Mouse (Mus musculus): Measurements from ENCODE around the gene Wwox. TPM values are rescaled to one million over a fixed set of nuclear protein-coding genes. Genes with fewer than 3 reads are reported as not detected.

Gene Wwox
- total and polyA plus RNA-seq, 3 experiments = 7.8 to 11.5 (median 9.1) TPM

GRCm38 (mm10) chr8:114507404-114507803 is 67.9 kb downstream of the Wwox start:
- dilution Hi-C loops (cut with MboI; ENCODE audit: extremely low pct_ligation_motif_present, extremely low pct_unique_long_range_greater_than_20kb, low sequenced_read_pairs) = no loop called here
- TF ChIP-seq RAD21 (IDR thresholded peaks at IDR 0.05; ENCODE audit: low read depth, low read length) = no peak
- TF ChIP-seq MEF2A (IDR thresholded peaks at IDR 0.05; ENCODE audit: borderline replicate concordance, low read depth, low read length) = no peak
- no peak for TF ChIP-seq TBP (conservative IDR thresholded peaks at IDR 0.05; ENCODE audit: low read depth, low read length)
- no peak for TF ChIP-seq ELF1 (IDR thresholded peaks at IDR 0.05; ENCODE audit: low read depth, low read length)
- TF ChIP-seq CHD2 (IDR thresholded peaks at IDR 0.05; ENCODE audit: low read length) = no peak
- TF ChIP-seq JUND (conservative IDR thresholded peaks at IDR 0.05; ENCODE audit: low read depth, low read length) = no peak
- Histone ChIP-seq H3K9me3 (replicated peaks; ENCODE audit: low read length) (no peaks in the 10 kb centered on the region), H3K4me1 (ENCODE audit: control insufficient read depth in 1 of 2, insufficient read depth in 2 of 2) (peaks cover 3 to 10% of the 10 kb centered on the region in 2 experiments), H3K79me2 (replicated peaks; ENCODE audit: control insufficient read depth, extremely low read depth, insufficient read depth, poor library complexity, severe bottlenecking) (no peaks in the 10 kb centered on the region), H3K9ac (ENCODE audit: insufficient read depth, low read depth) (no peak overlapping the region), H3K36me3 (replicated peaks in 1 of 2; ENCODE audit: control insufficient read depth in 1 of 2, insufficient read depth in 1 of 2, low read length in 1 of 2) (peaks cover 0 to 46% of the 10 kb centered on the region in 2 experiments), H3K27ac (ENCODE audit: insufficient read depth, low read depth) (no peak overlapping the region), H3K4me2 (ENCODE audit: insufficient read depth, low read depth, poor library complexity, severe bottlenecking) (no peak overlapping the region), H3K4me3 (replicated peaks in 1 of 3; ENCODE audit: low read depth in 2 of 3, low read length in 2 of 3, poor library complexity in 1 of 3) (no peak overlapping the region), H3K27me3 (replicated peaks) (no peaks in the 10 kb centered on the region)
- in situ Hi-C loops (cut with MboI; ENCODE audit: low pct_ligation_motif_present, low pct_unique_long_range_greater_than_20kb, low sequenced_read_pairs) = no loop called here
- no peak for DNase-seq (ENCODE audit: extremely low read depth)

DNA sequence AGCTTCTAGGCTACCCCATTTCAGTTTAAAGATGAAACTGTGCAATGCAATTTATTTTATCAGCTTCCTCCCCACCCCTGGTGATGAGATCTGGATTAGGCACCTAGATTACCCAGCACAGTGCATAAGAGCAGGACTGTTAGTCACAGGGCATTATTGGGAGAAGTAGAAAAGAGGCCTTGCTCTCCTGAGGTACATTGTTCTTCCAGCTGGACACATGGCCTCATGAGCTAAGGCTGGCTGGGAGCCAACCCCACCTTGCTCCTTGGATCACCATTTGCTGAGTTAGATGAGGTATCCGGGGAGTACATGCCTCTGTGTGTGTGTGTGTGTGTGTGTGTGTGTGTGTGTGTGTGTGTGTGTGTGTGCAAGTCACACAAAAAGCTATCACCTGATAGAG is 70.8 kb downstream of the Wwox start:
- no peak overlapping the region for H3K4me3 ChIP-seq (replicated peaks in 1 of 3; ENCODE audit: low read depth in 2 of 3, low read length in 2 of 3, poor library complexity in 1 of 3)
- H3K27me3 ChIP-seq (replicated peaks) = no peaks in the 10 kb centered on the region
- in situ Hi-C loops (cut with MboI; ENCODE audit: low pct_ligation_motif_present, low pct_unique_long_range_greater_than_20kb, low sequenced_read_pairs) (no loop called here), dilution Hi-C loops (cut with MboI; ENCODE audit: extremely low pct_ligation_motif_present, extremely low pct_unique_long_range_greater_than_20kb, low sequenced_read_pairs) (no loop called here)
- no peaks in the 10 kb centered on the region for H3K79me2 ChIP-seq (replicated peaks; ENCODE audit: control insufficient read depth, extremely low read depth, insufficient read depth, poor library complexity, severe bottlenecking)
- DNase-seq (ENCODE audit: extremely low read depth) = no peak
- H3K27ac ChIP-seq (ENCODE audit: insufficient read depth, low read depth) = no peak overlapping the region
- no peak overlapping the region for H3K9ac ChIP-seq (ENCODE audit: insufficient read depth, low read depth)
- H3K9me3 ChIP-seq (replicated peaks; ENCODE audit: low read length) = no peaks in the 10 kb centered on the region
- H3K4me1 ChIP-seq (ENCODE audit: control insufficient read depth in 1 of 2, insufficient read depth in 2 of 2) = peaks cover 3 to 10% of the 10 kb centered on the region in 2 experiments
- no peak overlapping the region for H3K4me2 ChIP-seq (ENCODE audit: insufficient read depth, low read depth, poor library complexity, severe bottlenecking)
- peaks cover 0 to 43% of the 10 kb centered on the region in 2 experiments for H3K36me3 ChIP-seq (replicated peaks in 1 of 2; ENCODE audit: control insufficient read depth in 1 of 2, insufficient read depth in 1 of 2, low read length in 1 of 2)
- TF ChIP-seq SMC3 (IDR thresholded peaks at IDR 0.05; ENCODE audit: low read depth, low read length) (no peak), ZNF384 (IDR thresholded peaks at IDR 0.05; ENCODE audit: low read depth, low read length) (no peak), JUND (conservative IDR thresholded peaks at IDR 0.05; ENCODE audit: low read depth, low read length) (no peak), ETS1 (conservative IDR thresholded peaks at IDR 0.05; ENCODE audit: low read depth, low read length) (no peak), MYC (IDR thresholded peaks at IDR 0.05; ENCODE audit: low read depth, low read length) (no peak), HCFC1 (IDR thresholded peaks at IDR 0.05; ENCODE audit: low read depth, low read length) (no peak), NRF1 (IDR thresholded peaks at IDR 0.05; ENCODE audit: low read depth, low read length) (no peak), ZMIZ1 (IDR thresholded peaks at IDR 0.05; ENCODE audit: low read depth, low read length) (no peak), RCOR1 (conservative IDR thresholded peaks at IDR 0.05; ENCODE audit: low read depth, low read length) (no peak), IRF4 (IDR thresholded peaks at IDR 0.05; ENCODE audit: low read depth, low read length) (no peak), BHLHE40 (IDR thresholded peaks at IDR 0.05; ENCODE audit: low read depth, low read length) (no peak), CHD2 (IDR thresholded peaks at IDR 0.05; ENCODE audit: low read length) (no peak), USF2 (conservative IDR thresholded peaks at IDR 0.05; ENCODE audit: low read depth, low read length) (no peak), MAX (IDR thresholded peaks at IDR 0.05; ENCODE audit: low read length) (no peak), KAT2A (IDR thresholded peaks at IDR 0.05; ENCODE audit: insufficient replicate concordance, low read length) (no peak), PAX5 (IDR thresholded peaks at IDR 0.05; ENCODE audit: low read length) (no peak)
